Mouse (Mus musculus): ENCODE data around the gene Snd1.
"Not testable (repeated sequence)": the region's sequence is repeated elsewhere in the genome, so short reads cannot be mapped to it uniquely, and the experiment has no call there.

The Snd1 gene

DNA sequence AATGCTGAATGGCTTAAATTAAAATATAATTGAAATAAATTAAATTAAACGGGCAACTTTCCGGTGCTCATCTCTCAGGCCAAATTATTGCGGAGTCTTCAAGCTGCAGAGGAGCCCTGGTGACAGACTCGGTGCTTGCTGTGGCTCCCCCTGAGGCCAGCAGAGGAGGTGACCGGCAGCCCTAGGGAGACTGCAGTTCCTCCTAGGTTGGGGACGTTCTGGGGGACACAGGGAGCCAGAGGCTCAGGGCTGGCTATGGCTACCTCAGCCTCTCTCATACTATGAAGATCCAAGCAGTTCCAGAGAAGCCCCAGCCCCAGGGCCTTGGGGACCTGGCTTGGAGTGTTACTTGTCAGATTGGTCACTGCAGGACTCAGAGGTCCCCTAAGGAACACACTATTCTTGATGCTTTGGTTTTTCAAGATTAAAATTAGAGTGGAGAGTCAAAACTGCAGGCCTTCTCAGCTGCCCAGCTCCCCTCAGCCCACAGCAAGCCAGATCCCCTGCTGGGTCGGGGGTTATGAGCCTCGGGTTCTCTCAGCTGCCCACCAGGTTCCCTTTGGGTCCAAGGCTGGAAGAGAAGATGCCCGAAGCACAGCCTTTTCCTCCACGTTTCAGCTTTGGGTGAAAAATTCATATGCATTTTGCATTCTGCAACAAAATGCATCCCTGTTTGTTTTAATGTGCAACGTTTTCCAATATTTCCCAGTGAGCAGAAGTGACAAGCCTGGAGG is 448.3 kb downstream of the Snd1 start:
- DNase-seq: no peak

- no peak for DNase-seq
These were observed 448.9 kb downstream of the Snd1 start for GRCm38 (mm10) chr6:28923837-28924236.

- DNase-seq: not testable (repeated sequence)
These were observed 453.0 kb downstream of the Snd1 start for GRCm38 (mm10) chr6:28927987-28928386.

- DNase-seq: not testable (repeated sequence)
These were observed 454.3 kb downstream of the Snd1 start for GRCm38 (mm10) chr6:28929169-28929803.

DNA sequence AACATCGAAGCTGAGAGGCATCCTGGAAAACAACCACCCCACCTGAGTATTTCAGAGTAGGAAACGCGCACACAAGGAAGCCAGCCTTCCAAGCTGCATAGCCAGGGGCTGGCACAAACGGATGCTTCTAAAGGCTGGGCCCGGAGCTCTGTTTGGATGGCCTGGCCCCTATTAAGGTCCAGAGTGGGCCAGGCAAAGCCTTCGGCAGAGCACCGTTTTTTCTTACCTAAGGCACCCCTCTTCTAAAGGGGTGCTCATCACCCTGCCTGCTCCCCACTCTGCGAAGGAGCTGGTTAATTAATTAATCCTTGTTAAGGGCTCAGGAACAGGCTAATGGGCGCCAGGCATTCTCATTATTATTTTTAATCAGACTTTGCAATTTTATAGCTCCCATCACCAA is 456.3 kb downstream of the Snd1 start:
- no peak for DNase-seq

DNA sequence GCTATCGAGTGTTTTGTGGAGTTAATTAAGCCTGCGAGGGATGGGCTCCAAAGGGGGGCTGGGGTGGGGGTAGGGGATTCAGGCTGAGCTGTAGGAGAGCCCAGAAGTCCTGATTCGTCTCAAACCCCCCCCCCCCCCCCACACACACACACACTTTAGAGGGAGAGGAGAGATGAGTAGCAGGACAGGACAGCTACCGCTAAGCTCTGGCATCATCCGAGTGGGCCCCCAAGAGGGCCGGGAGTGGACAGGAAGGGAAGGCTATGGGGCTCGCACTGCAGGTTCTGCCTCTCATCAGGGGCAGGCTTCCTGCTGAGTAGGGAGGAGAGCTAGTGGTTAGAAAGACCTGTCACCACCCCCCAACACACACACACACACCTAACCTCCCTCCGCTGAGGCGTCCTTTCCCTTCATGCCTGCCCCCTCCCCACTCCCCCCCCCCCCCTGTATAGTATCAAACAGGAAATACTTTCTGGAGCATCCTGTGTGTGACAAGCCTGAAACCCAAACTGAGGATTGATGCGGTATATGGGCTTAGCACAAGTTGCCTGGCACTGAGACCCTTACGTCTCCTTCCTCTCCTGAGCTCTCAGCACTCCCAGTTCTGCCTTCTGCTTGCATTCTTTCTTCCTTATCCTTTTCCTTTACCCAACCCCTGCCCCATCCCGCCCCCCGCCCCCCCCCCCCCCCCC is 456.8 kb downstream of the Snd1 start:
- DNase-seq: no peak

DNA sequence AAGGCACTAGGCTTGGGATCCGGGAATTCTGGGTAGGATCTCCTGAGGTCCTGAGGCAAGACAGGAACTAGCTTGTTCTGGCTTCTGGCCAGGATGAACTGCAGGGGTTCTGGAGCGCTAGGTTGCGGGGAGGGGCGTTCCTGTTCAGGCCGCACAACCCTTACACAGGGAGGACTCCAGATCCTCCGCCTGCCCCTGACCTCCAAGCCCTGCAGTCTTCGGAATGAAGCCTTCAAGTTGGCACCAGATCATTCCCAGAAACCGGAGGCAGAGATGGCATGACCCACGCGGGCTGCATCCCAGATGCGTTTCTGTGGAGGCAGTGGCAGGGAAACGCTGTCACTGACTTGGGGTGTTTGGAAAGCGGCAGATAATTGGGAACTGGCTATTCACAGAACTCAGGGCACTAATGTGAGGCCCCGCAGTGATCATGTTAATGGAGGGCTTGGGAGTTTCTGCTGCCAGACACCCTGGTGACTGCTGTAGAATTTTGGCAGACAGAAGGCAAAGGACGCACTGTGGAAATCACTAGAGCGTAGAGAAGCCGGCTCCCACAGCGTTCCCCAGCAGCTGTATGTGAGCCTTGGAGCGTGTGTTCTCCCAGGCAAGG is 457.5 kb downstream of the Snd1 start:
- no peak for DNase-seq

DNA sequence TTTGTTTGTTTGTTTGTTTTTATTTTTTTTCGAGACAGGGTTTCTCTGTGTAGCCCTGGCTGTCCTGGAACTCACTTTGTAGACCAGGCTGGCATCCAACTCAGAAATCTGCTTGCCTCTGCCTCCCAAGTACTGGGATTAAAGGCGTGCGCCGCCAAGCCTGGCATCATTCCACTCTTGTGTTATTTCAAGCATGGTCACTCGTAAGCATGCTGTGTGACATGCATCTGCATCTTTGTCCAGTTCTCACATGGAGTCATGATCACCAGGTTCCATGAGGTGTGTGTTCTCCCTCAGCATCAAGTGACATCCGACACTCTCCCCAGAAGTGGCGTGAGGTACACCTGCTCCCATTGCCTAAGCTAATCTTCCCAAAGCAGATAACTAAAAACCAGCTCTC is 460.8 kb downstream of the Snd1 start:
- no peak for DNase-seq

- no peak for DNase-seq
These were observed 472.3 kb downstream of the Snd1 start for GRCm38 (mm10) chr6:28947254-28947653.

GRCm38 (mm10) chr6:28949269-28949668 is 474.3 kb downstream of the Snd1 start:
- DNase-seq: peak; percentile 62 to 72

GRCm38 (mm10) chr6:28955581-28955980 is 480.6 kb downstream of the Snd1 start:
- peak; percentile 30 to 50 for DNase-seq

GRCm38 (mm10) chr6:28957486-28957885 is 482.5 kb downstream of the Snd1 start:
- DNase-seq: no peak

- no peak for DNase-seq
These were observed 488.2 kb downstream of the Snd1 start for GRCm38 (mm10) chr6:28963178-28963577.

- DNase-seq: no peak
These were observed 490.3 kb downstream of the Snd1 start for GRCm38 (mm10) chr6:28965264-28965663.

GRCm38 (mm10) chr6:28969615-28970014 is 494.7 kb downstream of the Snd1 start:
- no peak for DNase-seq

DNA sequence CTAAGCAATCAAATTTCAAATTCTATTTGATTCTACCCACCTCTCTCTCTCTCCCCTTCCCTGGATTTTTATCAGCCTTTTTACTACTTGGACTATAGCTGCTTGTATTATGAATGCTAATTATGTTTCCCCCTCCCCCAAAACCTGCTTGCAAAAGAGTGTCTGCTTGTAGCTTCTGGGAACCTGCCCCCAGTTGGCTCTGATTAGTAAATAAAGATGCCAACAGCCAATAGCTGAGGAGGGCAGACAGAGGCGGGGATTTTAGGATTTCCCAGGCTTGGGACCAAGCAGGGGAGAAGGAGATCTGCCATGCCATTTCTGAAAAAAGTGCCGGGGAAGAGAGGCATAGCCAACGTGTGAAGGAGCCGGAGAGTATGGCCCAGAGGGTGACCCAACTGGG is 495.8 kb downstream of the Snd1 start:
- no peak for DNase-seq

- no peak for DNase-seq
These were observed 499.6 kb downstream of the Snd1 start for GRCm38 (mm10) chr6:28974498-28974897.

DNA sequence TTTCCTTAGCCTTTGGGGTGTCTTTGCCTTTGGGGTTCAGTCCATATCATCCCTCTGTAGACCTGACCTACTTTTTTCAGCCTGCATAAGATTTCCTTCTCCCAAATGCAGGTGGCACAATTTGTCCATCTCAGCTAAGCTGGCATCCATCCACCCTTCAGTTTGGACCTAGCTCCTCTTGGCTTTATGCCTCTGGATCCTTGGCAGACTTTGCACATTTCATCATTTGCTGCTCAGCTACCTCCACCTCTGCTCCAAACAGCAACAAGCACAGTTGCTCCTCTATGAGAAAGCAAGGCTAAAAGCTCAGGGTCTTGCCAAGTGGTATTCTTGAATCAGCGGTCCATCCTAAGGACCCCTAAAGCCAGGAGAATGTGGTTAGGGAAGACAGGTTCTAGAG is 500.2 kb downstream of the Snd1 start:
- no peak for DNase-seq

- DNase-seq: no peak
These were observed 503.1 kb downstream of the Snd1 start for GRCm38 (mm10) chr6:28978031-28978430.

DNA sequence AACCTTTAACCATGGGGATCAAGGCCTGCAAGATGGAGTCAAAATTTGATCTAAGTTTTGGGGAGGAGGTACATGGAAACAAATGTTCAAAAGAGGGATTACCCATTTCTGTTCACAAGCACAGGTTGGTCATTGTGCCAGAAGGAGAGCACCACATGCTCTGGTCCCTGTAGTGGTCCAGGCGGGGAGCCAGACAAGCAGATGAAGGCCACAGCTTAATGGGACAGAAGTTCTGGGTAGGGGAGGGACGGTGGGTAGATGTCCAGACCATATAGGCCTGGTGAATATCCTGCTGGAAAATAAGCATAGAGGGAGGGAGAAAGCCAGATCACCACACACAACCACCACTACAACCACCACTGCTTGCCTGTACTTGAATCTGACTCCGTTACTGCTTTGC is 503.9 kb downstream of the Snd1 start:
- no peak for DNase-seq

- DNase-seq: no peak
These were observed 504.6 kb downstream of the Snd1 start for GRCm38 (mm10) chr6:28979586-28979985.

DNA sequence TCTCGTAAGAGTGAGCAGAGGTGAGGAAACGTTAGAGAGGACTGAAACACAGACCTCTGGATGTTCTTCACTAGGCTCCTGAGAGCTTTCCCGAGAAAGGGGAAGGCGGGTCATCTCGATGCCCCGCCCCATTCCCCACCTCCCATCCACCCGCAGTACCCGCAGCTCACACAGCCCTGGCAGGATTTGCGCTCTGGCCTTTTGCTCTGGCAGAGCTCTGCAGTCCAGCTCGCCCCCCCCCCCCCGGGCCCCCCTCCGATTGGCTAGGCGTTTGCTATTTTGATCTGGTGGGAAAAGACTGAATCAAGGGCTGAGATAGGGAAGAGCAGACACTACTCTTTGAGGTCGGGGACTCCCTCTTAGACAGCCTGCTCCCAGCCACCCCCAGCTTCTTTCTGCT is 505.3 kb downstream of the Snd1 start:
- no peak for DNase-seq

DNA sequence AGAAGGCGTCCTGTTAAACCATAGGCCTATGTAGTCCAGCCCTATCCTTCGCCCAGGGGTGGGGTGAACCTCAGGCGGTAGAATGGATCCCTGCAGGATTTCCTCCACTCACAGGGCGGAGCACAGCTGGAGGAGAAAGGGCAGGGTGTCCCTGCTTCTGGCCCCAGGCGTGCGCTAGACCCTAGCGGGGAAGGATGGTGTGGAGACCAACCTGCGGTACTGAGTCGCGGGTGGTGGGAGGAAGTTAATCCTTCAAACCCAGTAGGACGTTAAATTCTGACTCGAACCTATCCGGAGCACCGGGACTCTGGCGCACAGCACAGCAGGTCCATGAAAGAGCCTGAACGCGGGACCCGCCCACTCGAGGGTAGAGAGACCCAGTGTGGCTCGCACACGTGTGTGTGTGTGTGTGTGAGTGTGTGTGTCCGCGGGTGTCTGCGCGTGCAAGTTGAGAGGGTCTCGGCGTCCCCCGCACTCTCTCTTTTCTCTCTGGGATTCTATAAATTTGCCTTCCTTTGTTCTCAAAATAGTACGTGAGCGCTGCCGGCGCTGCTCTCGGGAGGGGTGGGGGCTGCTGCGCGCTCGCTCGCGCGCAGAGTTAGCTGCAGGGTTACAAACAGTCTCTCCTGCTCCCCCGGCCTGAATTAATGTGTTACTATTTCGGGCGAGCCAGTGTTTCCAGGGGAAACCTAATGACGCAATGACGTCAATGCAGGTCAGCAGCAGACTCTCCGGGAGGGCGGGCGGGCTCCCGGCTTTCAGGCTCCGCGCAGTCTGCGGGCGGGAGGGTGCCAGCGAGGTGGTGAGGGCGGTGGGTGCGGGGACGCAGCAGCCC is 506.0 kb downstream of the Snd1 start:
- DNase-seq: peak in 1 of 2 experiments; percentile 27

Measured in lung, postnatal 4 days (tissue).